Mouse (Mus musculus) heart, embryonic 16.5 days (tissue): ENCODE measurements at regions not wholly inside any gene's neighbourhood (a gene's known extent, or its start where the extent isn't known, plus 50 kb on each side); places are given as distances from the start of the nearest gene placed in this dataset.

Experiments used
- ATAC-seq: fragments of 200-750 bp; cut with Nextera tagmentation; replicated peaks from 2 replicates; pipeline ENCODE4 v1.8.0; 2017; ENCODE audit warnings: moderate number of reproducible peaks; ENCODE audit not compliant: insufficient read depth, low FRiP score; ENCODE audit errors: extremely low read depth
- H3K27ac ChIP-seq: fragments of 300-500 bp; sonication (generic); 2 replicates; pipeline ENCODE4 v1.5.1; 2014; ENCODE audit warnings: mild to moderate bottlenecking, low read length, control low read depth, moderate library complexity
- H3K27me3 ChIP-seq: fragments of 300-500 bp; sonication (generic); 2 replicates; pipeline ENCODE4 v1.6.1; 2014; ENCODE audit warnings: low read length, mixed read lengths; ENCODE audit not compliant: control insufficient read depth, insufficient read depth
- H3K36me3 ChIP-seq: fragments of 300-500 bp; sonication (generic); 2 replicates; pipeline ENCODE4 v1.6.1; 2014; ENCODE audit not compliant: control insufficient read depth, insufficient read depth
- H3K4me1 ChIP-seq: fragments of 300-500 bp; sonication (generic); 2 replicates; pipeline ENCODE4 v1.6.1; 2014; ENCODE audit warnings: low read length, mixed read lengths; ENCODE audit not compliant: control insufficient read depth, insufficient read depth
- H3K4me2 ChIP-seq: fragments of 300-500 bp; sonication (generic); 2 replicates; pipeline ENCODE4 v1.6.1; 2014; ENCODE audit warnings: low read depth, mild to moderate bottlenecking, control low read depth, low read length
- H3K4me3 ChIP-seq: fragments of 300-500 bp; sonication (generic); 2 replicates; pipeline ENCODE4 v1.5.1; 2014; ENCODE audit warnings: mild to moderate bottlenecking, control low read depth, low read length
- H3K9ac ChIP-seq: fragments of 300-500 bp; sonication (generic); 2 replicates; pipeline ENCODE4 v1.6.1; 2014; ENCODE audit warnings: low read length, control low read depth
- H3K9me3 ChIP-seq: fragments of 300-500 bp; sonication (generic); replicated peaks from 2 replicates; pipeline ENCODE4 v1.6.1; 2016; ENCODE audit warnings: low read length; ENCODE audit not compliant: control insufficient read depth
- WGBS: fragments of 180-500 bp; shearing (Covaris S2); extraction: QIAGEN DNeasy Blood & Tissue Kit; methylation state at CpG from one replicate; pipeline ENCODE4 v1.1.7; 2014; 5-methylcytosine and 5-hydroxymethylcytosine counted together

DNA sequence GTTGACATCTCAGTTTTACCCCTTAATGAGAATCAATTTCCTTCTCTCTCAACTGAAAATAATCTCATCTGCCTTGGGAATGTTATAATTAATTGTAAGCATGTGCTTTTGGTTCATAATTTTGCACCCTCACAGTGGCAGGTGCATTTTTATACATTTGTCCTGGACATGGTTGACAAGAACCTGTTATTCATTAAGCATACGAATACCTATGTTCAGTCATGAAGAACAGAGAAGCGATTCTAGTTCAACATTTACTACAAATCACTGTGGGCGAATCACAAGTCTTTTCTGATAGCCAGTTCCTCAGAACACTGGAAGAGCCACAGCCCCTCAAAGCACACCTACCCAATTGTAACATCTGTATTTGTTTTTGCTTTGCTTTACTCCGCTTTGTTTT is 487.3 kb upstream of the Cblb start:
- WGBS = 86% methylated on average over 4 of the region's 4 CpGs
- Histone ChIP-seq H3K27me3 (no peaks in the 10 kb centered on the region), H3K9me3 (no peaks in the 10 kb centered on the region), H3K9ac (no peak overlapping the region), H3K36me3 (no peaks in the 10 kb centered on the region), H3K4me1 (no peaks in the 10 kb centered on the region), H3K4me3 (no peak overlapping the region), H3K4me2 (no peak overlapping the region), H3K27ac (no peak overlapping the region)
- ATAC-seq = no peak

DNA sequence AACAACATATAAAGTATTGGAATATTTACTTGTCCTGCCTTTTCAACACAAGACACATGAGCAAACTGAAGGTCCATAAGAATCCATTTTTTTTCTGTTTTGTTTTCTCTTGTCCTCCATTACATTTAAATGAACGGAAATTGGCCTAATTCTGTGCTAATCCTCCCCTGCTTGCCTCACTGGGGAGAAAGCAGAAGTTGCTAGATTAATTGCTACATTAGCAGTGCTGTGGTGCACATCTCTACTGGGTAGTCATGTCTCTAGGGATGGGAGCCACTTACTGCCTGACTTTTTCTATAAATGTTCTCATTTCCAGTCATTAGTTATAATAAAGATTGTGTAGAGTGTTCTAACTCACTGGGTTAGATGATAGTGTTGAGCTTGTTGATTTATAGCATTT is 484.0 kb upstream of the Cblb start:
- WGBS = 86% methylated on average over 1 of the region's 1 CpGs
- H3K27ac ChIP-seq = no peak overlapping the region
- H3K4me2 ChIP-seq = no peak overlapping the region

GRCm38 (mm10) chr16:51562866-51563658 is 468.0 kb upstream of the Cblb start:
- H3K27me3 ChIP-seq = no peaks in the 10 kb centered on the region
- no peak overlapping the region for H3K4me3 ChIP-seq
- no peaks in the 10 kb centered on the region for H3K36me3 ChIP-seq
- H3K27ac ChIP-seq = no peak overlapping the region
- H3K4me2 ChIP-seq = no peak overlapping the region
- ATAC-seq = no peak
- WGBS = 73% methylated on average over 5 of the region's 5 CpGs
- no peaks in the 10 kb centered on the region for H3K9me3 ChIP-seq
- no peaks in the 10 kb centered on the region for H3K4me1 ChIP-seq
- no peak overlapping the region for H3K9ac ChIP-seq

More for the DNA sequence above, 484.0 kb upstream of the Cblb start:
- Histone ChIP-seq H3K36me3 (no peaks in the 10 kb centered on the region), H3K4me3 (no peak overlapping the region), H3K27me3 (no peaks in the 10 kb centered on the region), H3K9ac (no peak overlapping the region), H3K4me1 (no peaks in the 10 kb centered on the region), H3K9me3 (no peaks in the 10 kb centered on the region)
- ATAC-seq = no peak

GRCm38 (mm10) chr16:51564064-51564463 is 467.0 kb upstream of the Cblb start:
- Histone ChIP-seq H3K27me3 (no peaks in the 10 kb centered on the region), H3K4me1 (no peaks in the 10 kb centered on the region), H3K4me2 (no peak overlapping the region), H3K9ac (no peak overlapping the region), H3K36me3 (no peaks in the 10 kb centered on the region), H3K4me3 (no peak overlapping the region), H3K27ac (no peak overlapping the region), H3K9me3 (no peaks in the 10 kb centered on the region)
- ATAC-seq = no peak

- H3K4me3 ChIP-seq = no peak overlapping the region
- no peaks in the 10 kb centered on the region for H3K36me3 ChIP-seq
- no peaks in the 10 kb centered on the region for H3K4me1 ChIP-seq
- H3K4me2 ChIP-seq = no peak overlapping the region
- no peaks in the 10 kb centered on the region for H3K27me3 ChIP-seq
- no peaks in the 10 kb centered on the region for H3K9me3 ChIP-seq
- H3K27ac ChIP-seq = no peak overlapping the region
- 56% methylated on average over 2 of the region's 2 CpGs for WGBS
- ATAC-seq = no peak
- H3K9ac ChIP-seq = no peak overlapping the region
These were observed 453.0 kb upstream of the Cblb start for GRCm38 (mm10) chr16:51577915-51578593.

GRCm38 (mm10) chr16:51580525-51580924 is 450.5 kb upstream of the Cblb start:
- ATAC-seq = no peak
- Histone ChIP-seq H3K27me3 (no peaks in the 10 kb centered on the region), H3K27ac (no peak overlapping the region), H3K4me3 (no peak overlapping the region), H3K9ac (no peak overlapping the region), H3K4me1 (no peaks in the 10 kb centered on the region), H3K4me2 (no peak overlapping the region), H3K36me3 (no peaks in the 10 kb centered on the region), H3K9me3 (no peaks in the 10 kb centered on the region)
- 69% methylated on average over 1 of the region's 1 CpGs for WGBS

- H3K27me3 ChIP-seq = no peaks in the 10 kb centered on the region
- no peak overlapping the region for H3K27ac ChIP-seq
- no peak overlapping the region for H3K4me3 ChIP-seq
- no peak for ATAC-seq
- no peaks in the 10 kb centered on the region for H3K36me3 ChIP-seq
- 33% methylated on average over 2 of the region's 2 CpGs for WGBS
- H3K4me1 ChIP-seq = no peaks in the 10 kb centered on the region
- no peaks in the 10 kb centered on the region for H3K9me3 ChIP-seq
- H3K9ac ChIP-seq = no peak overlapping the region
- no peak overlapping the region for H3K4me2 ChIP-seq
These were observed 441.1 kb upstream of the Cblb start for GRCm38 (mm10) chr16:51589924-51590397.

- Histone ChIP-seq H3K4me1 (no peaks in the 10 kb centered on the region), H3K9me3 (no peaks in the 10 kb centered on the region), H3K4me3 (no peak overlapping the region), H3K27me3 (no peaks in the 10 kb centered on the region), H3K9ac (no peak overlapping the region), H3K4me2 (no peak overlapping the region), H3K27ac (no peak overlapping the region), H3K36me3 (no peaks in the 10 kb centered on the region)
- ATAC-seq = no peak
These were observed 413.4 kb upstream of the Cblb start for GRCm38 (mm10) chr16:51617579-51617978.

DNA sequence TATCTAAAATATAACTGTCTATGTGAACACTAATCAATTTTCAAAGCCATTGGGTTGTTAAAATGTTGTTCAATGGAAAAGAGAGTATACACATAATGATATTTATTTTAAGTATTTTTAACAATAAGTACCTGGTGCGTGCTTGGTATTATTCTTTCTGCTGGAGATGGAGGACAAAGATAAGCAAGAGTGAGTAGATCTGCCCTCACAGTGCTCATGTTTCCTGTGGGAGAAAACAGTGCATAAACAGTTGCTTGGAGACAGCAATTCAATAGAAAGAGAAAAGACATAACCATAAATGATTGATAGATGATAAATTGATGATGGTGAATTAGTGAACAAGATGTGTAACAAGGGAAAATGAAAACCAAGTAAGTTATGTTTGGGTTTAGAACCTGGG is 384.4 kb upstream of the Cblb start:
- 74% methylated on average over 1 of the region's 1 CpGs for WGBS

More for the DNA sequence above, 384.4 kb upstream of the Cblb start:
- H3K27me3 ChIP-seq = no peaks in the 10 kb centered on the region
- H3K36me3 ChIP-seq = no peaks in the 10 kb centered on the region
- no peak overlapping the region for H3K9ac ChIP-seq
- no peak for ATAC-seq
- H3K9me3 ChIP-seq = no peaks in the 10 kb centered on the region
- no peak overlapping the region for H3K4me3 ChIP-seq
- no peak overlapping the region for H3K4me2 ChIP-seq
- no peak overlapping the region for H3K27ac ChIP-seq
- H3K4me1 ChIP-seq = no peaks in the 10 kb centered on the region
